Mouse (Mus musculus): ENCODE data around the gene Trim31. TPM values are rescaled to one million over a fixed set of nuclear protein-coding genes. Genes with fewer than 3 reads are reported as not detected.

Gene Trim31
- total and polyA plus RNA-seq, 3 experiments, result not detected

GRCm38 (mm10) chr17:36944121-36944775 lies 46.3 kb downstream of the Trim31 start:
- DNase-seq, result no peak

GRCm38 (mm10) chr17:36947051-36947819 lies 49.3 kb downstream of the Trim31 start:
- peak; percentile 85 for DNase-seq

- no peak for DNase-seq
Measured at GRCm38 (mm10) chr17:36948286-36948685, 50.4 kb downstream of the Trim31 start.

- DNase-seq, result no peak
Measured at GRCm38 (mm10) chr17:36949265-36949664, 51.3 kb downstream of the Trim31 start.

GRCm38 (mm10) chr17:36950981-36951947 lies 53.3 kb downstream of the Trim31 start, which contains the start of gene Ppp1r11:
TSS of gene Ppp1r11 (minus strand) at chr17:36951741.
- DNase-seq, result peak; percentile 97

GRCm38 (mm10) chr17:36952631-36953030 lies 54.7 kb downstream of the Trim31 start:
- no peak for DNase-seq

- no peak for DNase-seq
Measured at GRCm38 (mm10) chr17:36953062-36953461, 55.1 kb downstream of the Trim31 start.

GRCm38 (mm10) chr17:36957999-36958743 lies 60.3 kb downstream of the Trim31 start, which contains the start of the genes Znrd1 and Znrd1as:
TSS of gene Znrd1 (minus strand) at chr17:36958559.
TSS of gene Znrd1as (plus strand) at chr17:36958592.
- DNase-seq, result peak; percentile 96

- no peak for DNase-seq
Measured at GRCm38 (mm10) chr17:36958884-36959283, 61.0 kb downstream of the Trim31 start.

Other genes starting within 250 kb of the Trim31 start
- not detected for gene H2-M1, start 225.9 kb upstream of the Trim31 start, total RNA-seq (2021)
- gene H2-M1, start 225.9 kb upstream of the Trim31 start, polyA plus RNA-seq (2012; rRNA removed), result not detected in 2 replicates
- not detected for gene H2-M10.5, start 125.2 kb upstream of the Trim31 start, total RNA-seq (2021)
- gene H2-M10.5, start 125.2 kb upstream of the Trim31 start, polyA plus RNA-seq (2012; rRNA removed), result not detected in 2 replicates
- not detected for gene H2-M10.6, start 85.9 kb upstream of the Trim31 start, total RNA-seq (2021)
- gene H2-M10.6, start 85.9 kb upstream of the Trim31 start, polyA plus RNA-seq (2012; rRNA removed), result not detected in 2 replicates
- gene Trim26, start 61.0 kb upstream of the Trim31 start, total RNA-seq (2021), result 10 to 100 TPM; 49.1 to 54.6 TPM
- gene Trim26, start 61.0 kb upstream of the Trim31 start, polyA plus RNA-seq (2012; rRNA removed), result 38.8 and 40.9 TPM in 2 replicates
- gene Trim15, start 30.9 kb upstream of the Trim31 start, total RNA-seq (2021), result not detected
- gene Trim15, start 30.9 kb upstream of the Trim31 start, polyA plus RNA-seq (2012; rRNA removed), result not detected in 2 replicates
- gene Trim10, start 28.5 kb upstream of the Trim31 start, total RNA-seq (2021), result under 1 TPM; 0.12 to 0.14 TPM
- gene Trim10, start 28.5 kb upstream of the Trim31 start, polyA plus RNA-seq (2012; rRNA removed), result 0.04 TPM in 1 of 2 replicates, not detected in the other
- 1 to 10 TPM in 1 of 2 experiments, under 1 TPM in 1; 0.23 to 1.3 TPM for gene Trim40, start 8.0 kb upstream of the Trim31 start, total RNA-seq (2021)
- 0.33 and 0.86 TPM in 2 replicates for gene Trim40, start 8.0 kb upstream of the Trim31 start, polyA plus RNA-seq (2012; rRNA removed)
- under 1 TPM; 0.35 to 0.49 TPM for gene Rnf39, start 44.8 kb downstream of the Trim31 start, total RNA-seq (2021)
- gene Rnf39, start 44.8 kb downstream of the Trim31 start, polyA plus RNA-seq (2012; rRNA removed), result 0.29 and 2.1 TPM in 2 replicates
- 100 to 1,000 TPM; 104 to 111 TPM for gene Ppp1r11, start 53.6 kb downstream of the Trim31 start, total RNA-seq (2021)
- 21.4 and 23.1 TPM in 2 replicates for gene Ppp1r11, start 53.6 kb downstream of the Trim31 start, polyA plus RNA-seq (2012; rRNA removed)
- 10 to 100 TPM; 41.1 to 41.6 TPM for gene Znrd1, start 60.4 kb downstream of the Trim31 start, total RNA-seq (2021)
- 11.6 and 12.8 TPM in 2 replicates for gene Znrd1, start 60.4 kb downstream of the Trim31 start, polyA plus RNA-seq (2012; rRNA removed)
- 10 to 100 TPM; 12.4 to 14.8 TPM for gene Znrd1as, start 60.5 kb downstream of the Trim31 start, total RNA-seq (2021)
- 0.32 and 0.57 TPM in 2 replicates for gene Znrd1as, start 60.5 kb downstream of the Trim31 start, polyA plus RNA-seq (2012; rRNA removed)
- gene 2410137M14Rik, start 83.1 kb downstream of the Trim31 start, total RNA-seq (2021), result not detected
- gene 2410137M14Rik, start 83.1 kb downstream of the Trim31 start, polyA plus RNA-seq (2012; rRNA removed), result not detected in 2 replicates
- not detected for gene H2-M5, start 91.4 kb downstream of the Trim31 start, total RNA-seq (2021)
- not detected in 2 replicates for gene H2-M5, start 91.4 kb downstream of the Trim31 start, polyA plus RNA-seq (2012; rRNA removed)
- gene Zfp57, start 103.0 kb downstream of the Trim31 start, total RNA-seq (2021), result 1 to 10 TPM; 2.0 to 2.1 TPM
- gene Zfp57, start 103.0 kb downstream of the Trim31 start, polyA plus RNA-seq (2012; rRNA removed), result 0.70 and 0.98 TPM in 2 replicates
- not detected for gene Mog, start 125.3 kb downstream of the Trim31 start, total RNA-seq (2021)
- gene Mog, start 125.3 kb downstream of the Trim31 start, polyA plus RNA-seq (2012; rRNA removed), result not detected in 2 replicates
- 10 to 100 TPM; 22.5 to 25.7 TPM for gene Gabbr1, start 147.8 kb downstream of the Trim31 start, total RNA-seq (2021)
- gene Gabbr1, start 147.8 kb downstream of the Trim31 start, polyA plus RNA-seq (2012; rRNA removed), result 28.3 and 29.1 TPM in 2 replicates
- gene Olfr90, start 190.4 kb downstream of the Trim31 start, total RNA-seq (2021), result not detected
- gene Olfr90, start 190.4 kb downstream of the Trim31 start, polyA plus RNA-seq (2012; rRNA removed), result not detected in 2 replicates
- gene Olfr91, start 200.2 kb downstream of the Trim31 start, total RNA-seq (2021), result not detected
- not detected in 2 replicates for gene Olfr91, start 200.2 kb downstream of the Trim31 start, polyA plus RNA-seq (2012; rRNA removed)
- gene Olfr92, start 222.0 kb downstream of the Trim31 start, total RNA-seq (2021), result not detected
- gene Olfr92, start 222.0 kb downstream of the Trim31 start, polyA plus RNA-seq (2012; rRNA removed), result not detected in 2 replicates